Mouse (Mus musculus) heart, embryonic 10.5 days (tissue): ENCODE results near the gene Ulk3. TPM values are rescaled to one million over a fixed set of nuclear protein-coding genes. Genes with fewer than 3 reads are reported as not detected.

Experiments
- DNase-seq: peaks from one replicate; pipeline ENCODE4 v3.0.0-alpha.2; 2017; ENCODE audit warnings: low spot score
- H3K27ac ChIP-seq: fragments of 300-500 bp; sonication (generic); 2 replicates; pipeline ENCODE4 v1.5.1; 2016; ENCODE audit warnings: mild to moderate bottlenecking
- H3K27me3 ChIP-seq: fragments of 300-500 bp; sonication (generic); 2 replicates; pipeline ENCODE4 v1.6.1; 2016; ENCODE audit warnings: mild to moderate bottlenecking; ENCODE audit not compliant: poor library complexity, insufficient read depth, severe bottlenecking
- H3K36me3 ChIP-seq: fragments of 300-500 bp; sonication (generic); 2 replicates; pipeline ENCODE4 v1.6.1; 2016; ENCODE audit warnings: mild to moderate bottlenecking, moderate library complexity
- H3K4me1 ChIP-seq: fragments of 300-500 bp; sonication (generic); 2 replicates; pipeline ENCODE4 v1.6.1; 2016; ENCODE audit warnings: mild to moderate bottlenecking
- H3K4me3 ChIP-seq: fragments of 300-500 bp; sonication (generic); 2 replicates; pipeline ENCODE4 v1.5.1; 2016; ENCODE audit warnings: mild to moderate bottlenecking, moderate library complexity
- H3K9me3 ChIP-seq: fragments of 300-500 bp; sonication (generic); 2 replicates; pipeline ENCODE4 v1.6.1; 2016; ENCODE audit warnings: mild to moderate bottlenecking, moderate library complexity
- WGBS: fragments of 180-500 bp; shearing (Covaris S2); methylation state at CpG from one replicate; pipeline ENCODE4 v1.1.7; 2016; 5-methylcytosine and 5-hydroxymethylcytosine counted together
- polyA plus RNA-seq: library from polyadenylated mRNA; unstranded; fragments of >200 nt; fragmentation: Nextera tagmentation; extraction: Ambion mirVana; gene quantifications from 2 replicates; pipeline ENCODE4 v1.2.1, GENCODE M21; 2016

Ulk3 gene
- polyA plus RNA-seq, 1 experiment from 2014 or later, result 17.4 TPM

DNA sequence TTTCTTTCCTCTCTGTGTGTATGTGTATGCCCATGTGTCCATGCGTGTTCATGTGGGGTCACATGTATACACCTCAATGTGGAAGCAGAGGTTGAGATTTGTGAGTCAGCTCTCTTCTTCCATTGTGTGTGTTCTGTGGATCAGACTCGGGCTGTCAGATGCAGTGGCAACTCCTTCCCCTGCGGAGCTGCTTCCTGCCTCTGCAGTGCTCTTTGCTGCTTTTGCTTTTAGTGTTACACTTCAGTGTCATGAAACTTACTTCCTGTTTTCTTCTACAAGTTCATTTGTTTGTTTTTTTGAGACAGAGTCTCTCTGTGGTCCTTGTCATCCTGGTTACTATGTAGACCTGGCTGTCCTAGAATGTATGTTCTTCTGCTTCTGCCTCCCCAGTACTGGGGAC lies 4.3 kb upstream of the Ulk3 start:
- WGBS, result 83% methylated on average over 3 of the region's 3 CpGs
- Histone ChIP-seq H3K27me3 (no peaks in the 10 kb centered on the region), H3K9me3 (no peaks in the 10 kb centered on the region), H3K36me3 (peaks cover 73% of the 10 kb centered on the region), H3K4me1 (peaks cover 25% of the 10 kb centered on the region), H3K4me3 (no peak overlapping the region), H3K27ac (no peak overlapping the region)
- no peak for DNase-seq

DNA sequence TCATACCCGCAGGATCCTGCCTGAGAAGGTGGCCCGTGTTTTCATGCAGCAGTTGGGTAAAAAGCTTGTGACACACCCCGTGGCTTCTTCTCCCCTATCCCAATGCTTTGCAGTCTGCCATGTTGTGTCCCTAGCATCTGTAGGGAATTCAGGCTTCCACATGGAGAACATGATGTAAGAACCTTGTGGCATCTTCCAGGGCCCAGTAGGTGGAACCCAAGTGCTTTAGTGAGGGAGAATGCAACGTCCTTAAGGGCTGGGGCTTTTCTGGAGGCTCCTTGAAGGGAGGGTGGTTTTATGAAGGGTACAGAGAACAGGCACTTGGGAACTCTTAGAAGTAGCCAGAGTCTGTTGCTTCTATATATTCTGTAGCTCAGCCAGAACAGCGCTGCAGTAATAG lies 1.5 kb downstream of the Ulk3 start:
- WGBS, result 28% methylated on average over 5 of the region's 5 CpGs
- peaks cover 60% of the 10 kb centered on the region for H3K4me1 ChIP-seq
- no peak for DNase-seq
- H3K4me3 ChIP-seq, result peak overlapping the region; percentile 72; the same call in 1 of the 2 replicates
- H3K27me3 ChIP-seq, result peaks cover 4% of the 10 kb centered on the region; the same call in 1 of the 2 replicates
- peaks cover 63% of the 10 kb centered on the region for H3K36me3 ChIP-seq
- no peaks in the 10 kb centered on the region for H3K9me3 ChIP-seq
- no peak overlapping the region for H3K27ac ChIP-seq

DNA sequence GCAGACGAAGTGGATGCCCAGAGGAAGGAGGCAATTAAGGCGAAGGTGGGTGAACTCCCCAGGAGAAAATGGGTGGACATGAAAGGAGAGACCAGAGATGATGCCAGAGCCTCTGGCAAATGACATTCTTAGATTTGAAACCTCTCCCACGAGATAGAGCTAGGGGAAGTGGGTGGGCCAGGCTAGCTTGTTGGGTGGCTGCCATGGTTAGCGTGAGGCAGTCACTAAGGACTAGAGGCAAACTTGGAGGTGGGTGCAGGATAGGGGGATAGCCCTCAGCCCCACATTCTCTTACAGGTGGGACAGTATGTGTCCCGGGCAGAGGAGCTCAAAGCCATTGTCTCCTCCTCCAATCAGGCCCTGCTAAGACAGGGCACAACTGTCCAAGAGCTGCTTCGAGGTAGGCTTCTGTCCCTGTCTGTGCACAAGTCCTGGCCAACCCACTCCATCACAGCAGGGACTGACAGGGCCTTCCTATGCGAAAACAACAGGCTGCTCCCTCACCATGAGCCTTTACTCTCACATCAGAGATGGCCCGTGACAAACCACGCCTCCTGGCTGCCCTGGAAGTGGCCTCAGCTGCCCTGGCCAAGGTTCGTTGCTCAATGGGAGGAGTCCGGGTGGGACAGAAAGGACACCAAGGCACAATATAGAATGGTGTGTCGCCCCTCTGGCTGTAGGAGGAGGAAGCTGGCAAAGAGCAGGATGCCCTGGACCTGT lies 4.4 kb downstream of the Ulk3 start:
- WGBS, result 53% methylated on average over 12 of the region's 12 CpGs
- H3K27ac ChIP-seq, result no peak overlapping the region
- H3K36me3 ChIP-seq, result peaks cover 49% of the 10 kb centered on the region
- no peaks in the 10 kb centered on the region for H3K9me3 ChIP-seq
- peak overlapping the region; percentile 0; the same call in 1 of the 2 replicates for H3K4me3 ChIP-seq
- no peak for DNase-seq
- peaks cover 66% of the 10 kb centered on the region for H3K4me1 ChIP-seq
- H3K27me3 ChIP-seq, result peaks cover 4% of the 10 kb centered on the region; the same call in 1 of the 2 replicates

DNA sequence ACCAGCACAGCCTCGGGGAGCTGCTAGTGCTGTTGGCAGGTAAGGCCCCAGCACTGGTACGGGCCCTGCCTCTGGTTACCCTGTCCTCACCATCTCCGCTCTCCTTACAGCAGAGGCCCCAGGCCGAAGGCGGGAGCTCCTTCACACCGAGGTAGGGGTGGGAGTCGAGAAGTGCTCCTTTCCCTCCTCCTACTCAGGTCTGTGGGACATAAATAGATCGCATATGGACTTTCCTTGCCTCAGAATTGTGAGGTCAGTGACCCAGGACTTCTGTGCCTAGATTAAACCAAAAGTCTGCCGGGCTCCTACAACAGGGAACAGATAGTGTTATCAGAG lies 4.9 kb downstream of the Ulk3 start:
- no peak for DNase-seq
- Histone ChIP-seq H3K36me3 (peaks cover 49% of the 10 kb centered on the region), H3K4me1 (peaks cover 66% of the 10 kb centered on the region), H3K9me3 (no peaks in the 10 kb centered on the region), H3K27ac (no peak overlapping the region), H3K27me3 (peaks cover 4% of the 10 kb centered on the region; the same call in 1 of the 2 replicates), H3K4me3 (no peak overlapping the region)
- 40% methylated on average over 9 of the region's 9 CpGs for WGBS

DNA sequence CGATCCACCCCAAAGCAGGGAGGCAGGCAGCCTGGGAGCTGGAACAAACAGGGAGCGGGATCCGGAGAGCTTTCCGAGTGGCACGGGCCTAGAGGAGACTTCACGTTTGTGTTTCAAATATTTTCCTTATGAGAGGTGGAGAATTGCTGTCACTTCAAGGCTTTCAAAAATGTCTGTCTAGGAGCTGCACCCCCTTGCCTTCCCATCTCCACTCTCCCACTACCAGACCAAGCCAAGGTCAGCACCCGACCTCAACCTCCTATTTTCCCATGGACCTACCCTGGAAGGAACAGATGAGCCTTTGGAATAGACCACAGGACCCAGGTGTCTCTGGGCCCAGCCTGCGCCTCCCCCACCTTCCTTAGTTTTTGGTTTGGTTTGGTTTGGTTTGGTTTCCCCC lies 8.0 kb downstream of the Ulk3 start:
- peaks cover 4% of the 10 kb centered on the region; the same call in 1 of the 2 replicates for H3K27me3 ChIP-seq
- no peak overlapping the region for H3K4me3 ChIP-seq
- no peaks in the 10 kb centered on the region for H3K9me3 ChIP-seq
- WGBS, result 82% methylated on average over 8 of the region's 8 CpGs
- H3K36me3 ChIP-seq, result peaks cover 37% of the 10 kb centered on the region
- peaks cover 79% of the 10 kb centered on the region for H3K4me1 ChIP-seq
- 0 out of 2 replicates have a peak overlapping the region, but pooled peaks have one; percentile 68 for H3K27ac ChIP-seq
- no peak for DNase-seq

DNA sequence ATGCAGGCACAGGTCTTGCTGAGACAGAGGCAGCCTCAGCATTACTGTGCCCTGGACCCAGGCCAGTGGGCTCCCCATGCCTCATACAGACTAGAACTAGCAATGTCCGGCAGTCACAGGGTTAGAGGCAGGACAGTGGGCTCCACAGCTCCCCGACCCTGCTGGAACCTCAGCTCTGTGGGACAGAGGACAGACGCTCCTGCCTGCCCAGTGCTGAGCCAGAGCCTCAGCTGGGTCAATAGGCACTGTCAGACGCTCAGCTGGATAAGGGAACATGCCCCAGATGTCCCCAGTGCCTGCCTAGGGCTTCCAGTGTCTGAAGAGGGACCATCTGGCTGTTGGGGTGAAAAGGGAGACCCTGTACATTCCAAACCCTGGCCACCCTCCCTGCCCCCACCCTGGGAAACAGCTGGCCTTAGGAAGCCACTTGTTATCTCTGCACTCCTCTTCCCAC lies 8.7 kb downstream of the Ulk3 start:
- no peak for DNase-seq
- WGBS, result 13% methylated on average over 4 of the region's 4 CpGs
- H3K27me3 ChIP-seq, result peaks cover 2% of the 10 kb centered on the region; the same call in 1 of the 2 replicates
- H3K4me1 ChIP-seq, result peaks cover 79% of the 10 kb centered on the region
- peak overlapping the region; percentile 68 for H3K27ac ChIP-seq
- no peaks in the 10 kb centered on the region for H3K9me3 ChIP-seq
- 0 out of 2 replicates have a peak overlapping the region, but pooled peaks have one; percentile 0 for H3K4me3 ChIP-seq
- H3K36me3 ChIP-seq, result peaks cover 30% of the 10 kb centered on the region

DNA sequence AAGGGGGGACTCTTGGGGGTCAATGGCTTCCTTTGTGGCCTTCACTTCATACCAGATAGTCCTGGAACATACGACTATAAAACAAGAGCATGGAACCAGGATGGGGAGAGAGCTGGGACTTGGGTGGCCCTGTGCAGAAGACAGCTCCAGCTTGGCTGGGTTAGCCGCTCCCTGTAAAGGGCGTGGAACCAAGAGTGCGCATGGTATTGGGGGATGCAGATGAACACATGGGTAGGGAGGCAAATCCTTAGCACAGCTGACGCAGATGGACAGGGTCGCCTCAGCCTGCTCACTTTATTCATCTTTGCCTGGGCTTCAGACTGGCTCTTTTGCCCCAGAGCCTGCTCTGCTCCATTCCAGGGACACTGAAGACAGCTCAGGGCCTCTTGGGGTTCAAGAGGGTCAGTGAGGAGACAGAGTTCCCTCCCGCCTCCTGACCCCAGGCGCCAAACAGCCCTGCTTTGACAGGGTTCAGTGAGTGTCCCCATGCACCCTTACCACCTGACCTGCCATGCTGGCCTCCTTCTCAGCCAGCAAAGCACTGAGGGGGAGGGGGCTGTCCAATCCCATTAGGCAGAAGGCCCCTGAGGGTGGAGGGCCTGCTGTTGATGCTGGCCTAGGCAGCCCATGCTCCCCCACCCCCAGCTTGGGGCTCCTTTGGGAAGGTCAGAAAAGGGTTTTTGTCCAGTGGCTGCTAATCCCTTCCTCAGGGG lies 9.8 kb downstream of the Ulk3 start:
- WGBS, result 55% methylated on average over 8 of the region's 8 CpGs
- Histone ChIP-seq H3K4me3 (no peak overlapping the region), H3K4me1 (peaks cover 68% of the 10 kb centered on the region), H3K9me3 (no peaks in the 10 kb centered on the region), H3K27ac (peak overlapping the region; percentile 68), H3K27me3 (no peaks in the 10 kb centered on the region), H3K36me3 (peaks cover 19% of the 10 kb centered on the region)
- no peak for DNase-seq

DNA sequence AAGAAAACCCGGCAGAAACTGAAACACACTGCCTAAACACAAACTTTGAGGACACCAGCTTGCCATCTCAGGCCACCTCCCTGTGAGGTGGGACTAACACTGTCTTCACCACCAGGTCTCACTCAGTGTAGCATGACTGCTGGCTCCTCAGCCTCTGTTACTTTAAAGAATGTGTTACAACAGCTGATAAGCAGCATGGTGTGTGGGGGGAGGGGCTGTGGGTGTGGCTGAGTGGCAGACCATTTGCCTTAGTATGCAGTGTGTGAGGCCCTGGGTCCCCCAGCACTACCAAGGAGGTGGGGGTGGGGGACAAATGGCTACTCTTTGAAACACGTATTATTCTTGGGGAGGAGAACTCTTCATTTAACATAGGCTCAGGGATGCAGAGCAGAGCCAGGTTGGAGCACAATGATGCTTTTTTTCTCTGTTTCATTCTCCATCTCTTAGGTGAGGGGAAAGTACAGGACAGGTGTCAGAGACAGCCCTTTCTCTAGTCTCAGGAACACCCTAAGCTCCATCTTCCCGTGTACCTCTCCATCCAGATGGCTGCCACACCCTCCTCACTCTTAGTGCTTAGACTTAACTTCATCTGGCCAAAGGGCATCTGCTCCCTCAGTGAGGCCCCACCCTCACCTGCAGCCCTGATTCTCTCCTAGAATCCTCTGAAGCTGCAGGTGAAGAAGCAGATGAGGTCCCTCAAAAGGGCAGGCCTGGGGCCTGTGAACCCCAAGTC lies 11.5 kb downstream of the Ulk3 start:
- Histone ChIP-seq H3K4me1 (peaks cover 57% of the 10 kb centered on the region), H3K27ac (peak overlapping the region; percentile 68)

DNA sequence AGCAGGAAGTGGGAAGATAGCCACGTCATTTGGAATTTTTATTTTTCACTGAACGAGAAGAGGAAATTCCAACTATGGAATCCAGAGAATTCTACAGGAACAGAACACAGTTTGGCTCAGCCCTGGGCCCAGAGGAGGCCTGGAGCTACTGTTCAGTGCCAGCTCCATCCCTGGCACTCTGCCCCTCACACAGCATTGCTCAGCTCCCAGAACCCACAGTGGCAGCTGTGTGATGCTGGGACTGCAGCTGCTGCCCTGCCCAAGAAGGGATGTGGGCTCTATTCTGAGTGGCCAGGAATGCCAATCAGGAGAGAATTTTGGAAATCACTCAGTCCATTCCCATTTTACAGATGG lies 12.1 kb downstream of the Ulk3 start:
- Histone ChIP-seq H3K4me3 (no peak overlapping the region), H3K27me3 (peaks cover 17% of the 10 kb centered on the region), H3K4me1 (peaks cover 63% of the 10 kb centered on the region), H3K9me3 (no peaks in the 10 kb centered on the region), H3K36me3 (peaks cover under 1% of the 10 kb centered on the region; the same call in 1 of the 2 replicates), H3K27ac (peak overlapping the region; percentile 68)
- 42% methylated on average over 2 of the region's 2 CpGs for WGBS
- no peak for DNase-seq

More for the DNA sequence above, 11.5 kb downstream of the Ulk3 start:
- peaks cover 4% of the 10 kb centered on the region; the same call in 1 of the 2 replicates for H3K36me3 ChIP-seq
- H3K27me3 ChIP-seq, result peaks cover 12% of the 10 kb centered on the region; the same call in 1 of the 2 replicates
- H3K9me3 ChIP-seq, result no peaks in the 10 kb centered on the region
- 3% methylated on average over 3 of the region's 3 CpGs for WGBS
- no peak overlapping the region; the same call in 1 of the 2 replicates for H3K4me3 ChIP-seq
- DNase-seq, result peak; percentile 92

DNA sequence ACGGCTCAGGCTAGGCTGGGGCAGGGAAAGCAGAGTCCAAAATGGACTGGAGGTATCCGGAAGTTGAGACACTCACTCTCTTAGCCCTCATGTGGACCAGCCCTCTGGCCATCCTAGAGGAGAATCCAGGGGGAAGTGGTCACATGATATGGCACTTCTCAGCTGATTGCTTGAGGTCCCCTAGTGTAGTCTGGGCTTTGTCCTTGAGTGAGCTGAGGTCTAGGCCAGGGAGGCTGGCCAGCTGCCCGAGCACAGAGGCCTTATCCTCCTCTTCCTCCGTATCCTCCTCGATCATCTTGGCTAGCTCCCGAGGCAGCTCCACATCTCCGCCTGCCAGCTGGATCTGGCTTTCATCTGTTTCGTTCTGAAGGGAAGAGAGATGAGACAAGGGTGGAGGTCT lies 12.8 kb downstream of the Ulk3 start:
- Histone ChIP-seq H3K4me1 (peaks cover 64% of the 10 kb centered on the region), H3K4me3 (no peak overlapping the region), H3K27me3 (peaks cover 25% of the 10 kb centered on the region), H3K27ac (no peak overlapping the region), H3K9me3 (no peaks in the 10 kb centered on the region), H3K36me3 (no peaks in the 10 kb centered on the region)
- no peak for DNase-seq
- 32% methylated on average over 8 of the region's 8 CpGs for WGBS

DNA sequence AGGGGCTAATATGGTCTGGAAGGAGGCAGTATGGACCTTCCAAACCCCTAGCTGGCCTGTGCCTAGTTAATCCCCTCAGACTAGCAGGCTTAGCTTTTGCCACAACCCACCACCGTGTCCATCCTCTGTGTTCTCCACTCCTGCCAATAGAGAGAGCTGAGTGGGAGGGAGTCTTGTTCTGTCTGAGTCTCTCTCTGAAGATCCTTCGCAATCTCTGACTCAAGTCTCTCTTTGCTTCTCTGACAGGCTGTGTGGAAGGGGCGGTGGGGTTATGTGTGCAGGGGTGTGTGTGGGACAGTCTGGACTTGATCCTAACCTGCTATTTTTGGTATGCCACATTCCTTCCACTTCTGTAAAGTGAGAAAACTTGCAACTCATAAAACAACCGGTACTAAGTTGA lies 15.6 kb downstream of the Ulk3 start:
- WGBS, result 77% methylated on average over 4 of the region's 4 CpGs
- Histone ChIP-seq H3K4me3 (no peak overlapping the region), H3K27me3 (peaks cover 40% of the 10 kb centered on the region), H3K27ac (no peak overlapping the region), H3K36me3 (no peaks in the 10 kb centered on the region), H3K4me1 (peaks cover 36% of the 10 kb centered on the region), H3K9me3 (no peaks in the 10 kb centered on the region)
- DNase-seq, result no peak

DNA sequence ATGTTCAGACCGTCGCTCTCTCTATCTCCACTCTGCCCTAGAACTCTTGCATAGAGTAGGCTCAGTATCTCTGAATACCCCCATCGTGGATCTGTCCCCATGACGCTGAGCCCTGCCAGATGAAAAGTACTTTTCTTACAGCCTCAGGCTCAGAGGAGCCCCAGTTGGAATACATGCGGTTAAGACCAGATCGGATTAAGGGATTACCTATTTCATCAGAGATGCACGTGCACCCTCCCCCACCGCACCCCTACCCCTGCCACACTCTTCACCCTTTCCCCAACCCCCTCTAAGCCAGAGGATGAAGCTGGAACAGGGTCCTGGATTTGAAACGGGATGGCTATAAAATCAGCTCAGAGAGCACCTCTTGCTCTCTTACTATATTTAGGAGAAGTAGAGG lies 16.3 kb downstream of the Ulk3 start:
- no peak for DNase-seq
- Histone ChIP-seq H3K4me1 (peaks cover 33% of the 10 kb centered on the region), H3K36me3 (no peaks in the 10 kb centered on the region), H3K27ac (no peak overlapping the region), H3K27me3 (peaks cover 46% of the 10 kb centered on the region), H3K4me3 (no peak overlapping the region), H3K9me3 (no peaks in the 10 kb centered on the region)
- 14% methylated on average over 9 of the region's 9 CpGs for WGBS
